Mouse (Mus musculus) yolk sac, embryonic 10.5 days (tissue): ENCODE measurements around the gene Gm49380.
A peak's percentile ranks its signal among the peaks of the same experiment; 100 is the strongest.
"Not testable (repeated sequence)": the region's sequence is repeated elsewhere in the genome, so short reads cannot be mapped to it uniquely, and the experiment has no call there.

Source experiments
- DNase-seq: peaks from one replicate; pipeline ENCODE4 v3.0.0-alpha.2; 2017; ENCODE audit warnings: low spot score

Gm49380 gene

DNA sequence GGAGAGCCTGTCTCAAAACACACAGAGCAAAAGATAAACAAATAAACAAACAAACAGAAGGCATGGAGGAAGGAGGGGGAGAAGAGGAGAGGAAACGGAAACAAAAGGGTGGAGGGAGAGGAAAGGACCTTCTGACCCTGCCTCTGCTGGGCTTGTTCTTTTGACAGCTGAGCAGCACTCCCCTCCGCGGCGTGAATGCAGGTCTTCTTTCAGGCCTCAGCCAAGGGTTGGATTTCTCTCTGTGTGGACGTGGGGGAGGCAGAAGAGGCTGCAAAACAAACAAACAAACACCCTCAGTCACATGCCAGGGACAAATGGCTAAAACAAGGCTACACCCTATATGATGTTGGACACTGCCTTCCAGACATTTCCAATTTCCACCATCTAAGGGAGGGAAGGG is 11.7 kb upstream of the Gm49380 start:
- DNase-seq, result no peak

DNA sequence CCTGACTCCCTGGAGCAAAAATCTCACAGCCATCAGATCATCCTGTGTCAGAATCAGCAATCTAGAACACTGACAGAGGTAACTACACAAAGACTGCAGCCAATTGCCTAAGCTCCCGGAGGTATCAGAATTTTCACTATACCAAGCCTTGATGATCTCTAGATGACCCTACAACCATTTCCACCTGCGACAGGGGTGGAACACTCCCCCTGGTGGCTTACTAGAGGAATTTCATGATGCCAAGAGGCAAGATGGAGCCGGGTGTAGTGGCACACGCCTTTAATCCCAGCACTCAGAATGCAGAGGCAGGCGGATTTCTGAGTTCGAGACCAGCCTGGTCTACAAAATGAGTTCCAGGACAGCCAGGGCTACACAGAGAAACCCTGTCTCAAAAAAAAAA is 11.0 kb upstream of the Gm49380 start:
- DNase-seq, result no peak

DNA sequence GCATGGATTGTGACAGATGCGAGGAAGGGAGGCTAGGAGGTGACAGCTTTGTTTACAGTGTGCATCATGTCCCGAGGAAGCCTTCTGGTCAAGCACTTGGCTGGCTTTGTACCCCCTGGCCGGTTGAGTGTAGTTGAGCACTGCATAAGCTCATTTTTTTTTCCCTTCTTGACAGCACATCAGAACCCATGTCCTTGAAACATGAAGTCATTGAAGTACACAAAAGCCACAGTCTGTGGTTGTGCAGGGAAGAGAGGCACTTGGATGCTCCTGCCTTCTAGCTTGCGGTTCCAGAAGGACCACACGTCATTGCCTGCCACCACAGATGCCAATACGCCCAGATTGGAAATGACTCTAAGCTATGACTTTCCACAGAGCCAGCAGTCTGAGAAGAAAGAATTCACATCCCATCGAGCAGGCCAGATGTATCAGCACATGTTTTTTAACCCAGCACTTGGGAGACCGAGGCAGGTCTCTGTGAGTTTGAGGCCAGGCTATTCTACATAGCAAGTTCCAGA is 6.7 kb upstream of the Gm49380 start:
- no peak for DNase-seq

DNA sequence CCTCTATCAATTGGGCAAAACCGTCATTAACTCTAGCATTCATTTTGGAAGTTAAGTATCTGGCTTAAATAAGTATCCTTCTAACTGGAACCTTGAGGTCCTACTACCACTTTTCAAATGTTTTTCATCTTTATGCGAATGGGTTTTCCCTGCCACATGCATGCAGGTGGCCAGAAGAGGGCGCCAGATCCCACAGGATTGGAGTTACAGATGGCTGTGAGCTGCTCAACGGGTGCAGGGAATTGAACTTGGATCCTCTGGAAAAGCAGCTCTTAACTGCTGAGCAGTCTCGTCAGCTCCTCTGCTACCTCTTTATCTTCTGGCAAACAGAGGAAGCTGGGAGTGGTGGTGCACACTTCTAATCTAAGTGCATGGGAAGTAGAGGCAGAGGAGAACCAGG is 5.7 kb upstream of the Gm49380 start:
- DNase-seq, result no peak

DNA sequence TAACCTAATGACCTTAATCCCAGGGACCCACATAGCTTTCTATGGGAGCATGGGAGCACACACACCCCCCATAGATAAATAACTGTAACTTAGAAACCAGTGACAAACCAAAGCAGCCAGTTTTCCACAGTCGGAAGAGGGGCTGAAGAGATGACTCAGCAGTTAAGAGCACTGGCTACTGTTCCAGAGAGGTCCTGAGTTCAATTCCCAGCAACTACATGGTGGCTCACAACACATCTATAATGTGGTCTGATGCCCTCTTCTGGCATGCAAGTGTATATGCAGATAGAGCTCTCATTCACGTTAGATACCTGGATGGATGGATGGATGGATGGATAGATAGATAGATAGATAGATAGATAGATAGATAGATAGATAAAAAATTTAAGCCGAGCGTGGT is 2.9 kb upstream of the Gm49380 start:
- no peak for DNase-seq

DNA sequence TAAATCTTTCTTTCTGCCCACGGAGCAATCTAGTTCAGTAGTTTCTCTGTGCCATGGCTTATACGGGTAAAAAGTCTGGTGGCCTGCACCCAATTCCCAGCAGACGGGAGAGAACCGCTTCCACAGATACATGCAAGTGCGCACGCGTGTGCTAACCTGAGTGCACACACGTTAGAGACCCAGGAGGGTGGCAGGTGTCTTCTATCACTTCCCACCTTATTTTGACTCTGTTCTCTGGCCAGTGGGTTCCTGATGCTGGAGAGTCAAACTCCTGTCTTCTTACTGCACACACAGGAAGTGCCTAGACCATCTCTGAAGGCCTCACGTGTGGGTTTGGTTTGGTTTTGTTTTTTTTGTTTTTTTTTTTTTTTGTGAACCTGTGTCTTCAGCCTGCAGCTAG is 2.3 kb upstream of the Gm49380 start:
- no peak for DNase-seq

DNA sequence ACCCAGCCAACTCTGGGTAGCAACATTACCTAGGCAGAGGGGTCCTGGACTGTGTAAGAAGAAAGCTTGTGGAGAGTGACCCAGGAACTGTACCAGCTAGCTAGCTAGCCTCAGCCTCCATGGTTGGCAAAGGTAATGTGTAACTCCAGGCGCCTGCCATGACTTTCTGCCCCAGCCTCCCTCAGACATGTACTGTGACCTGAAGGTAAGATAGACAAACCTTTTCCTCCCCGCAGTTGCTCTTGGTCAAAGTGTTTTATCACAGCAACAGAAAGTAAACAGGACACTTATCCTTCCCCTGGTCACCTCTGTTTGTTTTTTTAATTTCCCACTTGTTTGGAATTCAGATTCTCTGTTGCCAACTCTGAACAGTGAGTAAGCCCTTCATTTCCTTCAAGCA is 1.2 kb upstream of the Gm49380 start:
- DNase-seq, result peak; percentile 53

DNA sequence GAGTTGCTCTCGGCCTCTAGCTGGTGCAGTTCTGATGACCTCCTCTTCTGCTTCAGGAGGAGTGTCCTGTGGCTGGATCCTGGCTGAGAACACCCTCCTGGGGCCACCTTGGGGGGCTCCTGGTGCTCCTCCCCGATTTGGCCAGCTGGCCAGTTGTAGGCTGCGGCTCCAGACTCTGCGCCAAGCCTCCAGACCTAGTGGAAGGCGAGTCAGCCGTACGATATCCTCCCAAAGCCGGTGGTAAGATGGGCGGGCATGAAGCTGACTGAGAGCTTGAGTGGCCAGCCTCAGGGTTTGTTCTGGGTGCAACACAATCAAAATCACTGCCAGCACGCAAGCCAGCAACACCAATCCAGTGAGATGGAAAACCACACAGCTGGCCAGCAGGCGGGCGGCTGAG is 1.4 kb downstream of the Gm49380 start:
- not testable (repeated sequence) for DNase-seq

DNA sequence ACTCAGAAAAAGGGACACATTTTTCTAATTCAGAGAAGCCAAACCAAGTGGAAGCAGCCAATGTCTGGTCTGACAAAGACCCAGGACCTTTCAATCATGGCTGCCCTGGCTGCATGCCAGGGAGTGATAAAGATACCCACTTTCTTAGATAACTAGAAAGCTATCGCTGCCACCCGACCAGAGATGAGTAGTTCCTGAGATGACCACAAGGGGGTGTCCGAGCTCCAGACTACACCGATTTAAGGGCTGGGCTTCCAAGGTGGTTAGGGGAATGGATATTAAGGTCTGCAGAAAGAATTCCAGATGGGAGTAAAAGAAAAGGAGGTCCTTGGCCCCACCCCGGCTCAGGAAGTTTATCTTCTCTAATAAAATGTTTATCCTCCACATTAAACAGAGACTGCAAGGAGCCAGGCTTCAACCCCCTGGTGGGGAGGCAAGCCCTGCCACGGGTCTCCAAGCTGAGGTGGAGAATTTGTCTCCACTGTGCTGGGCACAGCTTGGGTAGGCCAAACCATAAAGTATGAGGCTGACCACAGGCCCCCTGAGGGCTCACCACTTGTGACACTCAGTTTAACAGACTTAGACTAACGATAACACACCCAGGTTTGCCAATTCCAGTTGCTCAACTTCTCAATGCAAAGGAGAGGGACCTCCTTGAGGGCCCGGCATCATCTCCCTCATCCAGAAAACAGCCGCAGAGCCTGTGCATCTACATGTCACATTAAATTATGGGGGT is 3.8 kb downstream of the Gm49380 start:
- DNase-seq, result peak; percentile 50

DNA sequence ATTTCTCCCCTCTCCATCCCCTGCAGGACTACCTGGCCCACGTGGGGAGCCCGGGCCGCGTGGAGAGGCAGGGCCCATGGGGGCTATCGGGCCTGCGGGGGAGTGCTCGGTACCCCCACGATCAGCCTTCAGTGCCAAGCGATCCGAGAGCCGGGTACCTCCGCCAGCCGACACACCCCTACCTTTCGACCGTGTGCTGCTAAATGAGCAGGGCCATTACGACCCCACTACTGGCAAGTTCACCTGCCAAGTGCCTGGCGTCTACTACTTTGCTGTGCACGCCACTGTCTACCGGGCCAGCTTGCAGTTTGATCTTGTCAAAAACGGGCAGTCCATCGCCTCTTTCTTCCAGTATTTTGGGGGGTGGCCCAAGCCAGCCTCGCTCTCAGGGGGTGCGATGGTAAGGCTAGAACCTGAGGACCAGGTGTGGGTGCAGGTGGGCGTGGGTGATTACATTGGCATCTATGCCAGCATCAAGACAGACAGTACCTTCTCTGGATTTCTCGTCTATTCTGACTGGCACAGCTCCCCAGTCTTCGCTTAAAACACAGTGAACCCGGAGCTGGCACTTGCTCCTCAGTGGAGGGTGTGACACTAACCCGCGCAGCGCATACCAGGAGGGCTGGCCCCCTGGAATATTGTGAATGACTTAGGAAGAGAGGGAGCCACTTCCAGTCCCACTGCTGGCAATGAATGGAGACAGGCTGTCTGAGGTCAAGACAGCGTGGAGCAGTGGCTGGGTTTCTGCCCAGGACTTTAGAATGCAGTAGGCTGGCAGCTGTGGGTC is 4.8 kb downstream of the Gm49380 start:
- no peak for DNase-seq

DNA sequence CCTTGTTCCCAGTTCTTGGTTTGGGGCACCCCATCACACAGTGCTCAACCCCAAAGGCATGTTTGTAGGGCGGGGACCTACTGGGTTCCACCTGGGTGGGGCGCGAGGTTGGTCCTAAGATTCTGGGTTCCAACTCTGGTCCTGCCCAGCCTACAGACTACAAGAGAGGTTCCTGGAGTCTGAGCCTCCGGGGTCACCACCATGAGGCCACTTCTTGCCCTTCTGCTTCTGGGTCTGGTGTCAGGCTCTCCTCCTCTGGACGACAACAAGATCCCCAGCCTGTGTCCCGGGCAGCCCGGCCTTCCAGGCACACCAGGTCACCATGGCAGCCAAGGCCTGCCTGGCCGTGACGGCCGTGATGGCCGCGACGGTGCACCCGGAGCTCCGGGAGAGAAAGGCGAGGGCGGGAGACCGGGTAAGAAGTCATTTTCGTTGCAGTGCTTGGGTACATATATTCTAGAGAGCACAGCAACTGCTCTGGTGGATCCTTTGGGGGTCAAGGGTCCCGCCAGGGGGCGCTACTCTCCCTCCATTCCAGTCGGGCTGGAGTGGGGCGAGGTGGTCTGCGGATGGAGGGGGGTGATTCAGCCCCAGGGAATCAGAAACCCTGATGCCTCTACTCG is 5.6 kb downstream of the Gm49380 start:
- no peak for DNase-seq

DNA sequence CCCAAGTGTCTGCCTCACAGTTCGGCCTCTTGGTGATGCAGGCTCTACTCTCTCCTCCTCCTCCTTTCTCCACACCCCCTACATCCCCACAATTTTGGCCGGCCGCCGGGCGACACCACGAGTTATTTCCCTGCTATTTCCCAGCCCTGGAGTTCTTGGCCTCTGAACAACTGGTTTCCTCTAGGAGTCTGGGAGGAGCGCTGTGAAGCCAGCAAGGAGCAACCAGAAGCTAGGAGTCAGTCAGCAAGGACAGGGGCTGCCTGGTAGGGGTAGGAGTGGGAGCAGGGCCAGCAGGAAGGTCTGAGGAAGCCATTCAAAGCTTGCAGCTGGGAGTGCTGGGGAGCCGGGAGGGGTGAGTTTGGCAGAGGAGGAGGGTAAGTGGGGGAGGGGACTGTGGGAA is 6.2 kb downstream of the Gm49380 start, which contains the start of gene C1qtnf5:
Gene C1qtnf5, plus strand, starts transcription at position 136 of the 400 bp plus-strand sequence.
- DNase-seq, result no peak

DNA sequence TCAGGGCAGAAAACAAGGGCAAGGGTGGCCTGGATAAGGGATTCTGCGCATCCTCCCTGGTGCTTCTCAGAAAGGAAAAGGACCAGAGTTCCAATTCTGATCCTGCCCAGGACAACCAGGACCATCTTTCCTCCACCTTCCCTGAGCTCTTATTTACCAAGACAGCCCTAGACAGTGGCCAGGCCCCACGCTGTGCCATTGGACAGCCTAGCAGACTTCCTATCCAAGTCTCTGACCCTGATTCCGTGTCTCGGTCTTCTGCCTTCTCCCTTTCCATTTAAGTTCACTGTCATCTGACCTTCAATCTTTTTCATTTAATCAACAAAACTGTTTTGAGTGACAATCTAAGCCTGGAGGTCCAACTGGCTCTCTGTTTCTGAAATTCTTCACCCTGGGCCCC is 6.7 kb downstream of the Gm49380 start:
- DNase-seq, result no peak

DNA sequence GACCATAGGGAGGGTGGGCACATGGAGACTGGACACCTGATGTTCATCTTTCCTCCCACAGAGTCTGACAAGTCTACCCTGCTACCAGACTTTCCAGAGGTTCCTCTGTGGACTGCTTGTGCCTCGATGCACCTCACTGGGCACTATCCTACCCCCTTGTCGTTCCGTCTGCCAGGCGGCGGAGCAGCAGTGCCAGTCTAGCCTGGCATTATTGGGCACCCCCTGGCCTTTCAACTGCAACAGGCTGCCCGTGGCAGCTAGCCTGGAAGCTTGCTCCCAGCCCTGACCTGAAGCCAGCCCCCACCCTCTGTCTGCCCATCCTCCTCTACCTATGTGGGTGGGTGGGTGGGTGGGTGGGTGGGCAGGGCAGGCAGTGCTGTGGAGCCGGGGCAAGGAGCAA is 7.1 kb downstream of the Gm49380 start:
- DNase-seq, result no peak

DNA sequence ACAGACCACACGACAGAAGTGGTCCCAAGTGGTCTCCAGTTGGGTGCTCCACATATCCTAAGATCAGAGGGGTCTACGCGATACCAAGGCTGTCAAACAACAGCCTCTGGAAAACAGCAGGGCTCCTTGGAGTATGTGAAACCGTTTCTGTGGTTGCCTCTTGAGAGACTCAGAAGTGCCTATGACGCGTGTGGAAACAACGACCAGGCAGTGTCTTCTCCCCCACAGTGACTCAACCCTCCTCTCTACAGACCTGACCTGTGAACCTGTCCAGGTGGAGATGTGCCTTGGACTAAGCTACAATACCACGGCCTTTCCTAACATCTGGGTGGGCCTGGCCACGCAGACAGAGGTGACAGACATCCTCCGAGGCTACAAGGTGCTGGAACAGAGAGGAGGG is 7.5 kb downstream of the Gm49380 start:
- DNase-seq, result no peak

DNA sequence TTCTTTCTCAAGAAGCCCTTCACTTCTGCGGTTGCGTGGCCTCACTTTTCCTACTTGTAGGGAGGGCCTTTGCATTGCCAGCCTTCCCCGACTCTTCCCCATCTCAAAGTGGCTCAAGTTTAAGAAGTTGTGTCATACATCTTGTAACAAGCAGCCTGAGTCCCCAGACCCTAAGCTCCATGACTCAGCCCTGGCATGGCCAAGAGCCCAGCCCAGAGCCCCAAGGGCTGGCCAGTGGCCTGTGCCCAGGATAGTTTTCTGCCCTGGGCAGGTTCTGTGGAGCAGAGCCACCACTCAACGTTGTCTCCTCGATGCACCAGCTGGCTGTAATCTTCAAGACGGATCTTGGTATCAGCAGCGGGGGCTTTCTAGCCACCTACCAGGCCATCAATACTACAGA is 8.4 kb downstream of the Gm49380 start:
- DNase-seq, result no peak

DNA sequence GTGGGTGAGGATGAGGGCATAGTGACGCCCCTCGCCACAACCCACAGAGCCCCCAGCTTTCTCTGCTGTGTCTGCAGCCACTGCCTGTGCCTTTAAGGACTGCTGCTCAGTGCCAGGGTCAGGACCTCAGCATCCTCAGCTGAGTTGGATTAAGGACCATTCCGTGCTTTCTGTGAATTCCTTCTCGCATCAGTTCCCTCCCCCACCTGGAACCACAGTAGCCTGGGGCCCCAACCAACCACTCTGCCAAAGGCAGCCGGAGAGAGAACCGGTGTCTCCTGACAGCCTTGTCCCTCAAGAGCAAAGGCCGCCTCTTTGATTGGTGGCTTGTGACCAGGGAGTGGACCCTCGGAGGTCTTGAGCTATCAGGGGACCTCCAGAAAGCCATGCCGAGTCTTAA is 11.8 kb downstream of the Gm49380 start, which contains the start of gene Mfrp:
Gene Mfrp, plus strand, starts transcription at position 240 of the 400 bp plus-strand sequence.
- DNase-seq, result no peak

DNA sequence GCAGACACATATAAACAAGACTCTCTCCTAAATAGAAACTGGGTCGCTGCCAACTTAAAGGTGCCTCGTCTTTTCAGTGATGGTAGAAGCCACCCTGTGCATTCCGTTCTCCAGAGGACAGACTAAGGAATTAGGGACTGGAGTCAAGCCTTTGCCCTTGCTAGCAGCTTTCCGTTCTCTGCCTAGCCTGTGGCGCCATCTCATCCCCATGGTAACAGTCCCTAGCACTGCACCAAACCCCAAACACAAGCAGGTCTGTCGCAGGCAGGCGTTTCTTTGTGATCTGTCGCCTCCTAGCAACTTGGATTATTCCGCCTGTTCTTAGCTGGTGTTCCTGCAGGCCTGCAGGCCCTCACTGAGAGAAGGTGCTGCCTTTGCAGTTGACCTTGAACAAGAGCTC is 16.8 kb downstream of the Gm49380 start:
- no peak for DNase-seq

DNA sequence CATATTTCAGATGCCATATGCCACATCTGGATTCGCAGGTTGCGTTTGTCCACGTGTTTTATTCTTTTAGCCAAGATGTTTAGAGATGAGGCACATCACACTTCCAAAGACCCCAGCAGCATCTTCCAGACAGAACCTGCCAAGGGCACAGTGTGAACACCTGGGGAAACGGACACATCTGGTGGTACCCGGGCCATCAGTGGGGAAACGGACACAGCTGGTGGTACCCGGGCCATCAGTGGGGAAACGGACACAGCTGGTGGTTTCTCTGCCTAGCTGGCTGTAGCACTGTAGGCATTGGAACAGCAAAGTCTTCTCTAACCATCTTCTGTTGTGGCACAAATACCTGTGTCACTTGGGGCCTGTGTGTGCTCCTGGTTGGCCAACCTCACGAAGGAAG is 17.5 kb downstream of the Gm49380 start:
- no peak for DNase-seq

DNA sequence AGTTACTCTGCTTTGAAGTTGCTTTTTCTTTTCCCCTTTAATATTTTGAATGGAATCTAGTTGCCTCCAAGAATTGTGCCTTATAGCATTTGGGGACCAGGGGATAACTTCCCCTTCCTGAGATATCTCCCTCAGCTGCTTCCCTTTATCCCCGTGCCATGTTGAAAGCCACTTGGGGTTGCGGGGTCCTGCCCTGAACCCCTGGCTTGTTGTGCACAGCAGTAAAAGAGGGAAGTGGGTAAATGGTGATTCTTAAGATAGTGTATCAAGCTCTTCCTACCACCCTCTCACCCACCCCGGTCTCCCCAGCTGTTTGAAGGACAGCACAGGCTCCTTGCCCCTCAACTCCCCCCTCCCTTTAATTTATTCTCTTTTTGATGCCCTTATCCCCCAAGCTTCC is 18.6 kb downstream of the Gm49380 start:
- DNase-seq, result no peak

DNA sequence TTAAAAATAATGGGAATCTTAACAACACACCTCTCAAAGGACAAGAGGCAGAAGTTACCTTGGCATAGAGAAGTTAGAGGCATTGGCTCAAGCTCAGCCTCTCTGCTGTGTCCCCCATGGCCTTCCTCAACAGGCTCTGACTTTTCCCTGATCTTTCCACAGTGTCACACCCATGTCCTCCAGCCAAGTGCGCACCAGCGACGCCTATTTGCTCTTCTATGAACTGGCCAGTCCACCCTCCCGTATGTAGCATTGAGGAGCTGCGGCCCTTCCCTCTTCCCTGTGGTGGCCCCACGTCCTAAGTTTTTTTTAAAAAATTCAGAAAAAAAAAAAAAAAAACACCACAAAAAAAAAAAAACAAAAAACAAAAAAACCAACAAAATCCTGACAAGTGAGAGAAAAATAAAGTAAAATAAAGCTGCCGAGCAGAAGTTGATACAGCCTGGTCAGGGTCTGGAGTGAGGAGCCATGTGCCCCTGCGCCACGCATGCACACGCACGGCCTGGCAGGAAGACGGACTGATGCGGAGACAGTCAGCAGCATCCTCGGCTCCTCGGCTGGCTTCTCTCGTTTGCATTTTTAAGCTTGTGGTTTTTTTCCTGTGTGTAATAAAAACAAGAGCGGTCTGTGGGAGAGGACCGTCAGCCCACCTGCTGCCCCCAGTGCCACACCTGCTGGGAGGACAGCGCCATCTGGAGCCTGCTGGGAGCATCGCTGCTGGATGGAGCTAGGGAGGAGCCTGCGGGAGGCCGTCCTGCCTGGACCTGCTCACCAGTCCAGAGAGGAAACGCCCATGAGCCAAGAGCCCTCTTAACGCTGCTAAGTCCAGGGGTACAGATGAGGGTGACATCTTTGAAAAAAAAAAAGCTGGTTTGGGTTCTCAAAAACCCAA is 19.4 kb downstream of the Gm49380 start:
- peak; percentile 62 for DNase-seq
